Comparison of ENCODE assay signal across 28 mouse cellular contexts in genomic region chr11:72558155-72558554, GRCm38 (mm10). TPM values are rescaled to one million over a fixed set of nuclear protein-coding genes. Genes with fewer than 3 reads are reported as not detected.
DNase-seq lines count a peak whose midpoint lies in the region; ATAC-seq and TF ChIP-seq lines count a peak whose summit lies in the region.
"Had no signal": no experiment of that assay in that cellular context is flagged by ENCODE, and none has a peak within 500 bp of the region (broad histone marks: within the 10 kb centered on the region; RNA-seq: fewer than 3 reads in every experiment).

No protein-coding gene starts in this region.

- 0 out of 2 replicates have a peak, but pooled peaks have one; percentile 50 for ATAC-seq in liver, embryonic 13.5 days (ENCODE audit: low read depth)
- ATAC-seq in liver, embryonic 11.5 days (replicated peaks; ENCODE audit: low FRiP score), result no peak
- ATAC-seq in liver, embryonic 16.5 days (ENCODE audit: low read depth), result 0 out of 2 replicates have a peak, but pooled peaks have one; percentile 24
- ATAC-seq: forebrain, embryonic 14.5 days; forebrain, embryonic 16.5 days had no signal

- DNase-seq in heart, adult 11 months, result peak; percentile 68
- DNase-seq in heart, adult 2 months, result no peak
- no peak for DNase-seq in liver, embryonic 13.5 days
- no peak for DNase-seq in liver, embryonic 11.5 days (ENCODE audit: low spot score)
- DNase-seq in yolk sac, embryonic 10.5 days (ENCODE audit: low spot score), result peak; percentile 41
- DNase-seq in B cell, adult 2 months, result no peak
- DNase-seq in ovary, adult 18-20 months (ENCODE audit: low spot score), result no peak
- DNase-seq: adrenal gland, adult 2 months; adrenal gland, postnatal 10 days; adrenal gland, postnatal 25 days; cerebellum, adult 11 months; cerebellum, adult 18-20 months; cerebellum, adult 8-10 months; cerebellum, adult 9-11 months; cerebellum, postnatal 14 days; cerebellum, postnatal 36 days; embryo, embryonic 11 days had no signal

- no peaks in the 10 kb centered on the region for H3K79me2 ChIP-seq in heart, adult 2 months (replicated peaks; ENCODE audit: control insufficient read depth, insufficient read depth, low read length)

- intact Hi-C loops in heart, adult 2 months (cut with DNase I), result no loop called here

- H3K27me3 ChIP-seq in heart, adult 2 months (ENCODE audit: control insufficient read depth, insufficient read depth, low read length), result no peaks in the 10 kb centered on the region
- no peaks in the 10 kb centered on the region for H3K27me3 ChIP-seq in liver, embryonic 13.5 days
- H3K27me3 ChIP-seq in liver, embryonic 11.5 days (replicated peaks; ENCODE audit: control insufficient read depth, insufficient read depth, low read length), result no peaks in the 10 kb centered on the region
- H3K27me3 ChIP-seq in liver, embryonic 16.5 days (ENCODE audit: control insufficient read depth, insufficient read depth, low read depth, low read length), result no peaks in the 10 kb centered on the region
- H3K27me3 ChIP-seq: embryonic facial prominence, embryonic 13.5 days; embryonic facial prominence, embryonic 15.5 days; forebrain, embryonic 12.5 days had no signal

- TF ChIP-seq POLR2A in heart, adult 2 months (IDR thresholded peaks at IDR 0.05; ENCODE audit: insufficient read depth, low read depth, low read length), result no peak

- H3K9me3 ChIP-seq in liver, embryonic 13.5 days (replicated peaks), result no peaks in the 10 kb centered on the region
- no peaks in the 10 kb centered on the region for H3K9me3 ChIP-seq in liver, embryonic 11.5 days (ENCODE audit: control insufficient read depth, low read length)
- H3K9me3 ChIP-seq in liver, embryonic 16.5 days (replicated peaks; ENCODE audit: control insufficient read depth, low read length), result no peaks in the 10 kb centered on the region
- H3K9me3 ChIP-seq: embryonic facial prominence, embryonic 13.5 days; embryonic facial prominence, embryonic 15.5 days; forebrain, embryonic 10.5 days; forebrain, embryonic 12.5 days; G1E had no signal

- WGBS in heart, adult 2 months, result 62% methylated on average over 5 of the region's 5 CpGs
- WGBS in liver, embryonic 13.5 days (ENCODE audit: insufficient replicate concordance), result 63% methylated on average over 5 of the region's 5 CpGs
- 71% methylated on average over 5 of the region's 5 CpGs for WGBS in liver, embryonic 11.5 days
- WGBS in liver, embryonic 16.5 days (ENCODE audit: insufficient replicate concordance), result 62% methylated on average over 5 of the region's 5 CpGs

- TF ChIP-seq EP300 in heart, adult 2 months (IDR thresholded peaks at IDR 0.05; ENCODE audit: insufficient read depth, low read depth, low read length), result no peak

- H3K27ac ChIP-seq in heart, adult 2 months, result no peak overlapping the region
- H3K27ac ChIP-seq in liver, embryonic 13.5 days, result no peak overlapping the region
- no peak overlapping the region for H3K27ac ChIP-seq in liver, embryonic 11.5 days (ENCODE audit: low read depth, low read length)
- no peak overlapping the region for H3K27ac ChIP-seq in liver, embryonic 16.5 days (ENCODE audit: low read length)
- H3K27ac ChIP-seq: embryonic facial prominence, embryonic 13.5 days; embryonic facial prominence, embryonic 15.5 days; forebrain, embryonic 10.5 days; forebrain, embryonic 12.5 days had no signal

- H3K9ac ChIP-seq in heart, adult 2 months (ENCODE audit: low read depth, low read length), result no peak overlapping the region
- no peak overlapping the region for H3K9ac ChIP-seq in liver, embryonic 13.5 days
- H3K9ac ChIP-seq in liver, embryonic 11.5 days (ENCODE audit: low read depth, low read length), result no peak overlapping the region
- H3K9ac ChIP-seq in liver, embryonic 16.5 days (ENCODE audit: low read depth, low read length), result no peak overlapping the region
- H3K9ac ChIP-seq: embryonic facial prominence, embryonic 13.5 days; embryonic facial prominence, embryonic 15.5 days; forebrain, embryonic 12.5 days had no signal

- H3K4me2 ChIP-seq in liver, embryonic 13.5 days, result no peak overlapping the region
- no peak overlapping the region for H3K4me2 ChIP-seq in liver, embryonic 11.5 days
- no peak overlapping the region for H3K4me2 ChIP-seq in liver, embryonic 16.5 days (ENCODE audit: low read depth, low read length)
- H3K4me2 ChIP-seq: embryonic facial prominence, embryonic 13.5 days; embryonic facial prominence, embryonic 15.5 days; forebrain, embryonic 12.5 days had no signal

- no peak overlapping the region for H3K4me3 ChIP-seq in heart, adult 2 months
- H3K4me3 ChIP-seq in liver, embryonic 13.5 days (replicated peaks), result no peak overlapping the region
- H3K4me3 ChIP-seq in liver, embryonic 11.5 days (ENCODE audit: low read depth, low read length), result no peak overlapping the region
- H3K4me3 ChIP-seq in liver, embryonic 16.5 days (ENCODE audit: low read depth, low read length), result no peak overlapping the region
- H3K4me3 ChIP-seq: embryonic facial prominence, embryonic 13.5 days; embryonic facial prominence, embryonic 15.5 days; erythroblast, embryonic 14.5 days; forebrain, embryonic 10.5 days; forebrain, embryonic 12.5 days had no signal

- H3K4me1 ChIP-seq in heart, adult 2 months (ENCODE audit: control insufficient read depth, insufficient read depth, low read length), result no peaks in the 10 kb centered on the region
- peaks cover 4% of the 10 kb centered on the region; the same call in 1 of the 2 replicates for H3K4me1 ChIP-seq in liver, embryonic 13.5 days (replicated peaks)
- no peaks in the 10 kb centered on the region for H3K4me1 ChIP-seq in liver, embryonic 11.5 days (replicated peaks; ENCODE audit: control insufficient read depth, insufficient read depth, low read length)
- no peaks in the 10 kb centered on the region; the same call in 1 of the 2 replicates for H3K4me1 ChIP-seq in liver, embryonic 16.5 days (ENCODE audit: control insufficient read depth, low read depth, low read length)
- H3K4me1 ChIP-seq: embryonic facial prominence, embryonic 13.5 days; embryonic facial prominence, embryonic 15.5 days; forebrain, embryonic 10.5 days; forebrain, embryonic 12.5 days had no signal

- TF ChIP-seq CTCF in heart, adult 2 months (IDR thresholded peaks at IDR 0.05), result no peak

- H3K36me3 ChIP-seq in heart, adult 2 months (ENCODE audit: control insufficient read depth, insufficient read depth, low read length), result no peaks in the 10 kb centered on the region
- H3K36me3 ChIP-seq in liver, embryonic 13.5 days, result no peaks in the 10 kb centered on the region
- no peaks in the 10 kb centered on the region for H3K36me3 ChIP-seq in liver, embryonic 11.5 days (ENCODE audit: control insufficient read depth, insufficient read depth, low read length)
- H3K36me3 ChIP-seq in liver, embryonic 16.5 days (ENCODE audit: control insufficient read depth, insufficient read depth), result no peaks in the 10 kb centered on the region
- H3K36me3 ChIP-seq: embryonic facial prominence, embryonic 13.5 days; embryonic facial prominence, embryonic 15.5 days; forebrain, embryonic 10.5 days; forebrain, embryonic 12.5 days; G1E had no signal

RNA-seq across cellular contexts. Expression of gene Spns3, which starts 7.8 kb away (rescaled TPM):
- total RNA-seq in heart, adult 2 months (2021), result not detected
- 0.20 and 0.31 TPM in 2 replicates for polyA plus RNA-seq in heart, adult 2 months (2012; rRNA removed)
- 1.5 and 2.0 TPM in 2 replicates for polyA plus RNA-seq in liver, embryonic 13.5 days (2015; fragmentation: Nextera tagmentation; extraction: Ambion mirVana)
- polyA plus RNA-seq in liver, embryonic 11.5 days (2014; fragmentation: Nextera tagmentation; extraction: Ambion mirVana), result 1.9 and 2.0 TPM in 2 replicates
- 1.6 TPM in 2 replicates for polyA plus RNA-seq in liver, embryonic 16.5 days (2015; fragmentation: Nextera tagmentation; extraction: Ambion mirVana)
- polyA plus RNA-seq: C2C12; embryonic facial prominence, embryonic 11.5 days; forebrain, embryonic 12.5 days; forebrain, embryonic 16.5 days; G1E had no signal

RNA-seq across cellular contexts. Expression of gene Ube2g1, which starts 48.9 kb away (rescaled TPM):
- total RNA-seq in heart, adult 2 months (2021), result 10 to 100 TPM; 53.8 to 65.0 TPM
- polyA plus RNA-seq in heart, adult 2 months (2012; rRNA removed), result 14.0 and 24.5 TPM in 2 replicates
- polyA plus RNA-seq in liver, embryonic 13.5 days (2015; fragmentation: Nextera tagmentation; extraction: Ambion mirVana), result 24.8 and 33.3 TPM in 2 replicates
- polyA plus RNA-seq in liver, embryonic 11.5 days (2014; fragmentation: Nextera tagmentation; extraction: Ambion mirVana), result 61.9 and 66.2 TPM in 2 replicates
- polyA plus RNA-seq in liver, embryonic 16.5 days (2015; fragmentation: Nextera tagmentation; extraction: Ambion mirVana), result 20.9 and 21.8 TPM in 2 replicates

Comparison
In these comparisons a context has a peak if more than half of its experiments do, and no peak if none do; other contexts are left out.
1. DNase-seq: peak in heart, adult 11 months (single experiment) and yolk sac, embryonic 10.5 days (single experiment); none in heart, adult 2 months (0 of 2), liver, embryonic 13.5 days (single experiment), liver, embryonic 11.5 days (single experiment), B cell, adult 2 months (0 of 2) and ovary, adult 18-20 months (single experiment).